ENCODE assay signal across 14 mouse cellular contexts in the genomic region with DNA sequence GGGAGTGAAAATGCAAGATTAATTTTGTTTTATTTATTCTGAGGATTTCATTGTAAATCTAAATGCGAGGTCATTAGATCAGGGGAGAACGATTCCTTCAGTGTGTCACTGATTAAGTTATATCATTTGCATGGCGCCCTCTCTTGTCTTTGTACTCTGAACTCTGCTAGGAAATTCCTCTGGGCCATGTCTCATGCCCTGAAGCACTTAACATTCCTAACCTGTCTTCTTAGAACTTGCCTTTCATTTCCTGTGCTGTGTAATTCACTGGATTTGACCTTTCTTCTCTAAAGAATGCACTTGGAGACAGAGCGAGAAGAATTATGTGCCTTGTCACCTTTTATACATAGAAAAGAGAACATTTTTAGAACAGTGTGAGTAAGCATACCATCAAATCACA.
A peak's percentile ranks its signal among the peaks of the same experiment; 100 is the strongest.
DNase-seq lines count a peak whose midpoint lies in the region; ATAC-seq lines count a peak whose summit lies in the region.
"Had no signal": no experiment of that assay in that cellular context is flagged by ENCODE, and none has a peak within 500 bp of the region (broad histone marks: within the 10 kb centered on the region; RNA-seq: fewer than 3 reads in every experiment).

No protein-coding gene starts in this region.

- H3K4me3 ChIP-seq in kidney, embryonic 14.5 days (ENCODE audit: low read length): no peak overlapping the region
- no peak overlapping the region for H3K4me3 ChIP-seq in embryonic facial prominence, embryonic 10.5 days
- no peak overlapping the region for H3K4me3 ChIP-seq in midbrain, embryonic 14.5 days (replicated peaks; ENCODE audit: low read depth, low read length)
- H3K4me3 ChIP-seq in heart, embryonic 10.5 days: no peak overlapping the region
- H3K4me3 ChIP-seq: hindbrain, embryonic 10.5 days; layer of hippocampus, adult 2 months; stomach, embryonic 15.5 days had no signal

- no peaks in the 10 kb centered on the region for H3K36me3 ChIP-seq in kidney, embryonic 14.5 days (ENCODE audit: control insufficient read depth, insufficient read depth, low read length)
- H3K36me3 ChIP-seq in embryonic facial prominence, embryonic 10.5 days (replicated peaks): no peaks in the 10 kb centered on the region
- H3K36me3 ChIP-seq in midbrain, embryonic 14.5 days (ENCODE audit: control insufficient read depth, insufficient read depth, low read length): no peaks in the 10 kb centered on the region
- no peaks in the 10 kb centered on the region for H3K36me3 ChIP-seq in heart, embryonic 10.5 days
- H3K36me3 ChIP-seq: hindbrain, embryonic 10.5 days; stomach, embryonic 15.5 days had no signal

- H3K27ac ChIP-seq in kidney, embryonic 14.5 days (ENCODE audit: low read depth, low read length): no peak overlapping the region
- H3K27ac ChIP-seq in embryonic facial prominence, embryonic 10.5 days (replicated peaks): no peak overlapping the region
- no peak overlapping the region for H3K27ac ChIP-seq in midbrain, embryonic 14.5 days (replicated peaks; ENCODE audit: low read depth, low read length)
- H3K27ac ChIP-seq in heart, embryonic 10.5 days: no peak overlapping the region
- H3K27ac ChIP-seq: hindbrain, embryonic 10.5 days; layer of hippocampus, adult 2 months; stomach, embryonic 15.5 days had no signal

- no peak overlapping the region for H3K4me2 ChIP-seq in kidney, embryonic 14.5 days (replicated peaks; ENCODE audit: low read depth, low read length)
- H3K4me2 ChIP-seq in midbrain, embryonic 14.5 days (ENCODE audit: low read length): no peak overlapping the region
- H3K4me2 ChIP-seq: liver, embryonic 11.5 days; stomach, embryonic 15.5 days had no signal

- H3K27me3 ChIP-seq in kidney, embryonic 14.5 days (ENCODE audit: control insufficient read depth, insufficient read depth, low read length): no peaks in the 10 kb centered on the region
- H3K27me3 ChIP-seq in embryonic facial prominence, embryonic 10.5 days (replicated peaks; ENCODE audit: low read depth, poor library complexity, severe bottlenecking): no peaks in the 10 kb centered on the region
- no peaks in the 10 kb centered on the region for H3K27me3 ChIP-seq in midbrain, embryonic 14.5 days (ENCODE audit: control insufficient read depth, insufficient read depth, low read length)
- H3K27me3 ChIP-seq in heart, embryonic 10.5 days (ENCODE audit: insufficient read depth, poor library complexity, severe bottlenecking): no peaks in the 10 kb centered on the region
- H3K27me3 ChIP-seq: stomach, embryonic 15.5 days had no signal

- no peaks in the 10 kb centered on the region for H3K9me3 ChIP-seq in kidney, embryonic 14.5 days (ENCODE audit: control insufficient read depth, low read length)
- no peaks in the 10 kb centered on the region for H3K9me3 ChIP-seq in embryonic facial prominence, embryonic 10.5 days
- H3K9me3 ChIP-seq in midbrain, embryonic 14.5 days (ENCODE audit: control insufficient read depth, low read length): no peaks in the 10 kb centered on the region
- no peaks in the 10 kb centered on the region for H3K9me3 ChIP-seq in heart, embryonic 10.5 days
- H3K9me3 ChIP-seq: hindbrain, embryonic 10.5 days; stomach, embryonic 15.5 days had no signal

- ATAC-seq in kidney, embryonic 14.5 days (ENCODE audit: low FRiP score, low TSS enrichment): peak; percentile 71; the same call in 1 of the 2 replicates
- ATAC-seq in midbrain, embryonic 14.5 days (ENCODE audit: low FRiP score, low TSS enrichment): no peak

- DNase-seq in kidney, postnatal 10 days: no peak
- DNase-seq in R1 (ENCODE audit: low read depth, low spot score): peak; percentile 32
- peak; percentile 12 for DNase-seq in embryonic facial prominence, embryonic 10.5 days (ENCODE audit: low spot score)
- DNase-seq in midbrain, embryonic 14.5 days: peak; percentile 36
- no peak for DNase-seq in heart, embryonic 10.5 days (ENCODE audit: low spot score)
- no peak for DNase-seq in thymus, postnatal 0 days (ENCODE audit: low spot score)
- DNase-seq: adrenal gland, postnatal 36 days; cerebellum, adult 11 months; lung, postnatal 14 days had no signal

- H3K4me1 ChIP-seq in kidney, embryonic 14.5 days (ENCODE audit: control insufficient read depth, insufficient read depth, low read length): no peaks in the 10 kb centered on the region
- peaks cover 7% of the 10 kb centered on the region for H3K4me1 ChIP-seq in embryonic facial prominence, embryonic 10.5 days
- no peaks in the 10 kb centered on the region for H3K4me1 ChIP-seq in midbrain, embryonic 14.5 days (ENCODE audit: control insufficient read depth, insufficient read depth, low read length)
- H3K4me1 ChIP-seq in heart, embryonic 10.5 days: 0 out of 2 replicates have a peak, but pooled peaks cover 3% of the 10 kb centered on the region
- H3K4me1 ChIP-seq: hindbrain, embryonic 10.5 days; stomach, embryonic 15.5 days had no signal

- WGBS in kidney, embryonic 14.5 days: 43% methylated on average over 4 of the region's 4 CpGs
- 39% methylated on average over 4 of the region's 4 CpGs for WGBS in embryonic facial prominence, embryonic 10.5 days
- WGBS in midbrain, embryonic 14.5 days: 44% methylated on average over 4 of the region's 4 CpGs
- WGBS in heart, embryonic 10.5 days: 61% methylated on average over 4 of the region's 4 CpGs

- H3K9ac ChIP-seq in kidney, embryonic 14.5 days (ENCODE audit: low read depth, low read length): no peak overlapping the region
- H3K9ac ChIP-seq in midbrain, embryonic 14.5 days (replicated peaks; ENCODE audit: low read length): no peak overlapping the region
- H3K9ac ChIP-seq: stomach, embryonic 15.5 days had no signal

Comparison
In these comparisons a context has a peak if more than half of its experiments do, and no peak if none do; other contexts are left out.
1. DNase-seq: peak in R1 (single experiment), embryonic facial prominence, embryonic 10.5 days (single experiment) and midbrain, embryonic 14.5 days (single experiment); none in kidney, postnatal 10 days (single experiment), heart, embryonic 10.5 days (single experiment) and thymus, postnatal 0 days (single experiment).